Mouse (Mus musculus) heart, postnatal 0 days (tissue): ENCODE results near the gene Hnrnpa0. TPM values are rescaled to one million over a fixed set of nuclear protein-coding genes. Genes with fewer than 3 reads are reported as not detected.

Experiments
- ATAC-seq: fragments of 200-750 bp; cut with Nextera tagmentation; 2 replicates; pipeline ENCODE4 v1.8.0; 2017; ENCODE audit warnings: low read depth, moderate number of reproducible peaks, moderate library complexity; ENCODE audit not compliant: insufficient read depth
- DNase-seq: peaks from one replicate; pipeline ENCODE4 v3.0.0-alpha.2; 2016; ENCODE audit warnings: low spot score
- H3K27ac ChIP-seq: fragments of 300-500 bp; sonication (generic); 2 replicates; pipeline ENCODE4 v1.5.1; 2014; ENCODE audit warnings: low read depth, mild to moderate bottlenecking
- H3K27me3 ChIP-seq: fragments of 300-500 bp; sonication (generic); 2 replicates; pipeline ENCODE4 v1.6.1; 2014; ENCODE audit warnings: low read length, mixed read lengths; ENCODE audit not compliant: control insufficient read depth, insufficient read depth
- H3K36me3 ChIP-seq: fragments of 300-500 bp; sonication (generic); replicated peaks from 2 replicates; pipeline ENCODE4 v1.6.1; 2014; ENCODE audit warnings: low read length, mixed read lengths; ENCODE audit not compliant: control insufficient read depth, insufficient read depth
- H3K4me1 ChIP-seq: fragments of 300-500 bp; sonication (generic); 2 replicates; pipeline ENCODE4 v1.6.1; 2014; ENCODE audit warnings: antibody characterized with exemption; ENCODE audit not compliant: control insufficient read depth, insufficient read depth
- H3K4me2 ChIP-seq: fragments of 300-500 bp; sonication (generic); 2 replicates; pipeline ENCODE4 v1.6.1; 2014; ENCODE audit warnings: low read depth, mild to moderate bottlenecking, low read length, moderate library complexity
- H3K4me3 ChIP-seq: fragments of 300-500 bp; sonication (generic); 2 replicates; pipeline ENCODE4 v1.5.1; 2014; ENCODE audit warnings: low read depth, low read length
- H3K9ac ChIP-seq: fragments of 300-500 bp; sonication (generic); replicated peaks from 2 replicates; pipeline ENCODE4 v1.6.1; 2014; ENCODE audit warnings: low read depth, low read length, mixed read lengths
- H3K9me3 ChIP-seq: fragments of 300-500 bp; sonication (generic); replicated peaks from 2 replicates; pipeline ENCODE4 v1.6.1; 2016; ENCODE audit warnings: low read length; ENCODE audit not compliant: control insufficient read depth
- CTCF ChIP-seq: IDR thresholded peaks from 2 replicates; pipeline ENCODE4 v1.5.1; 2016; ENCODE audit warnings: antibody characterized with exemption, control low read depth, low read depth
- EP300 ChIP-seq: IDR thresholded peaks from 2 replicates; pipeline ENCODE4 v1.6.1; 2016; ENCODE audit warnings: antibody characterized with exemption, low read depth
- WGBS: fragments of 180-500 bp; shearing (Covaris S2); extraction: QIAGEN DNeasy Blood & Tissue Kit; methylation state at CpG from one replicate; pipeline ENCODE4 v1.1.7; 2014; 5-methylcytosine and 5-hydroxymethylcytosine counted together
- polyA plus RNA-seq: library from polyadenylated mRNA; unstranded; fragments of >200 nt; fragmentation: Nextera tagmentation; extraction: Ambion mirVana; gene quantifications from 2 replicates; pipeline ENCODE4 v1.2.1, GENCODE M21; 2015
- total RNA-seq: library from RNA; depleted of rRNA; stranded (reverse); fragments of >200 nt; gene quantifications from 2 replicates; pipeline ENCODE4 v1.2.3, GENCODE M21; 2014; ENCODE audit warnings: low replicate concordance

Gene Hnrnpa0
- total and polyA plus RNA-seq, 2 experiments from 2014 or later = 23.2 to 99.7 TPM

DNA sequence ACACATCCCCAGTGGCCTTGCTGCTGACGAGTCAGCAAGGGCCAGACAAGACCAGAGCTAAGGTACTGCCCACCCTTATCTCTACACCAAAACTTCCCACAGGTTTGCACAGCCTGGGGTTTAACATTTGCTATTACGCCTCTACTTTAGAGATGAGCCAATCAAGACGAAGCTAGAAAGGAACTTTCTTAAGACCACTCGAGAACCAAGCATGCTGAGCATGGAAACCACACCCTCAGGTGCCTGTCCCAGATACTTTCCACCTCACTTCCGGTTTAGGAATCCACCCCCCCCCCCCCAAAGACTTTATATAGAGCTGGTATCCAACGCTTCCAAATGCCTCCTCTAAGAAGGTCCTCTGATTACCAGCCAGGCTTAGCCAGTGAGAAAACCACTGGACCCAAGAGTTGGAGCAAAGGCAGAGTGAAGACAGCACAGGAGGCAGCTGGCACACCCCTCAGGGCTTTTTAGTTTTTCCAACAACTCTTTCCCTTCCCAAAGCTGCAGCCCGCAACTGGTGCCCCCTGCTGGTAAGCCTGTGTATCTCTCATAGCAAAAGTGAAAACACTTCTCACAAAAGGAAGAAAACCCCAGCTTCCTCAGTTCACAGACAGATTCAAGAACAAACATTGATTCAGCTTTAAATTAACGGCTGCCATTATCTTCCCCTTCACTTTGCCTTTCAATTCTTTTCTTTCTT, 10.9 kb downstream of the Hnrnpa0 start:
- DNase-seq = peak; percentile 58
- H3K27ac ChIP-seq = no peak overlapping the region
- 51% methylated on average over 8 of the region's 8 CpGs for WGBS
- ATAC-seq = no peak
- H3K36me3 ChIP-seq = no peaks in the 10 kb centered on the region
- no peaks in the 10 kb centered on the region for H3K27me3 ChIP-seq
- no peak overlapping the region for H3K4me3 ChIP-seq
- H3K4me2 ChIP-seq = no peak overlapping the region
- no peak for TF ChIP-seq EP300
- TF ChIP-seq CTCF = peak; percentile 67
- H3K9me3 ChIP-seq = no peaks in the 10 kb centered on the region
- H3K9ac ChIP-seq = no peak overlapping the region
- peaks cover 7% of the 10 kb centered on the region; the same call in 1 of the 2 replicates for H3K4me1 ChIP-seq

DNA sequence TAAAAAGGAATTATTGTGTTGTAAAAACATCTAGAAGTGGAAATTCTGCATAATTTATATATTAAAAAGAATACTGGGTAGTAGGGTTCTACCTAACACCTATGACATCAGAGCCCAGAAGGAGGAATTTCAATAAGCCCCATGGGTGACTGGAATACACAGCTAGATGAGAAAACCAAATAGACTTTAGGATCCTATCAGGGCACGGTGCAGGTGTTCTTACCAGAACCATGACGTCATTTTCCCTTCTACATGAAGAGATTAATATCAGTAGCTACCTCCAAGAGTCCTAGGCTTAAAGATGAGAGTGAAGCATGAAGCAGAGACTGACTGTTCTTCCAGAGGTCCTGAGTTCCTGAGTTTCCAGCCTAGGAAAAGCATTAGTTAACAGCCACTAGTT, 11.6 kb downstream of the Hnrnpa0 start:
- ATAC-seq = no peak

DNA sequence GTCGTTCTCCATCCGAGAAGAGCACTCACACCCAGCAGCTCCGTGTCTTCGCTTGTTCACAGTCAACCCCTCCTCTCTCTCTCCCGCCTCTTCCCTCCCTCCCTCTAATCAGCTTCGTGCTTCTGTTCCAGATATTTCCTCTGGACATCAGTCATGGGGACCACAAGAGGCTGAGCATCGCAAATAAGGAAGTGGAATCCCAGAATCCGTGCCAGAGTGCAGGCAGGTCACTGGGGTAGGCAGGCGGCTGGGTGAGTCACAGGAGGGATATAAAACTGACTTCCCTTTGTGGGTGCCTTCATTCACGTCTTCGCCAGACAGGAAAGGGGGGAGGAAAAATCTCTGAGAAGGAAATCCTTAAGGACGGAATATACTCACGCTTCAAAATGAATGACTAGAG, 13.1 kb downstream of the Hnrnpa0 start:
- Histone ChIP-seq H3K27ac (no peak overlapping the region), H3K4me1 (peaks cover 12% of the 10 kb centered on the region; the same call in 1 of the 2 replicates), H3K4me2 (peak overlapping the region; percentile 0; the same call in 1 of the 2 replicates), H3K27me3 (no peaks in the 10 kb centered on the region), H3K4me3 (no peak overlapping the region), H3K9me3 (no peaks in the 10 kb centered on the region), H3K9ac (no peak overlapping the region), H3K36me3 (no peaks in the 10 kb centered on the region)
- WGBS = 20% methylated on average over 13 of the region's 13 CpGs
- ATAC-seq (peak; percentile 60), DNase-seq (peak; percentile 79)
- no peak for TF ChIP-seq CTCF
- TF ChIP-seq EP300 = no peak

More for the DNA sequence above, 11.6 kb downstream of the Hnrnpa0 start:
- H3K4me2 ChIP-seq = no peak overlapping the region
- DNase-seq = no peak
- no peak overlapping the region for H3K9ac ChIP-seq
- no peaks in the 10 kb centered on the region for H3K36me3 ChIP-seq
- TF ChIP-seq EP300 = no peak
- TF ChIP-seq CTCF = no peak
- H3K9me3 ChIP-seq = no peaks in the 10 kb centered on the region
- 71% methylated on average over 2 of the region's 2 CpGs for WGBS
- no peak overlapping the region for H3K4me3 ChIP-seq
- peaks cover 11% of the 10 kb centered on the region; the same call in 1 of the 2 replicates for H3K4me1 ChIP-seq
- no peaks in the 10 kb centered on the region for H3K27me3 ChIP-seq
- H3K27ac ChIP-seq = no peak overlapping the region

DNA sequence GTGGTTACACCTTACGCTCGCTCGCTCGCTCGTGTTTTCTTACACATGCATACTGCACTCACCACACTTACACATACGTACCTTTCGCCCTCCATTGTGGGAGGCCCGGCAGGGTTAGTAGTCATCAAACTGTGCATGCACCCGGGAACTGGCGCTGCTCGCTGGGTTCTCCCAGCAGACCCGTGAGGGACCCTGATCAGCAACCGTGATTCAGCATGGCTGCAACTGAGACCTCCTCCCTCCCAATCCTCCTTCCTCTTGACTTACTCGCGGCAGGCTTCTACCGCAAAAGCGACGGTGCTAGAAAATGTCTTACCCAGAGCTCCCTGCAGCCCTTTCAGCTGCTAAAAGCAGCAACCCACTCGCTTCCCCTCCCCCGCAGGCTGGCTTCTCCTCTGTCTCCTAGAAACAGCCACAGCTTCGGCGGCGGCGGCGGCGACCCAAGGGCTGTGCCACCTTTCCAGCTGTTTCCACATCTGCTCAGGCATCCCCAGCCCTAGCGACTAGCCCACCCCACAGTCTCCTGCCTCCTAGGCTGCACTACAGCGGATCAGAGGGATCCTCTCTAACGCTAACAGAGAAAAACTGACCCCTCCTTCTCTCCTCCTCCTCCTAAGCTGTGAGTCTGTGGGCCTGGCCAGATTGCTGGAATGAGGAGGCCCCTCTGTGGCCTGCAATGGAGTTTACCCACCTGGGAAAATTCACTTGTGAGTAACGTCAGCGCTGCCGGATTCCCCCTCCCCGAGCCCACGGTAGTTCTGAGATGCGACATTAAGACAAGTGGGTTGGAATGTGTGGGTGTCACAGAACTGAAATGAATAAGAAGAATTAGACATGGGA, 15.1 kb downstream of the Hnrnpa0 start, which contains the start of gene Klhl3:
Klhl3 (minus strand) TSS at position 532 of the 840 bp plus-strand sequence.
- H3K27me3 ChIP-seq = no peaks in the 10 kb centered on the region
- no peaks in the 10 kb centered on the region for H3K9me3 ChIP-seq
- peak; percentile 62 for DNase-seq
- H3K4me3 ChIP-seq = peak within 1 kb of the TSS; percentile 56
- no peaks in the 10 kb centered on the region for H3K36me3 ChIP-seq
- peak; percentile 48 for TF ChIP-seq CTCF
- no peak for TF ChIP-seq EP300
- peak within 1 kb of the TSS; percentile 89 for H3K4me2 ChIP-seq
- WGBS = under 1% methylated on average over 35 of the region's 35 CpGs
- H3K4me1 ChIP-seq = peaks cover 12% of the 10 kb centered on the region; the same call in 1 of the 2 replicates
- H3K9ac ChIP-seq = peak within 1 kb of the TSS; percentile 65
- H3K27ac ChIP-seq = peak within 1 kb of the TSS; percentile 54
- peak; percentile 71 for ATAC-seq

DNA sequence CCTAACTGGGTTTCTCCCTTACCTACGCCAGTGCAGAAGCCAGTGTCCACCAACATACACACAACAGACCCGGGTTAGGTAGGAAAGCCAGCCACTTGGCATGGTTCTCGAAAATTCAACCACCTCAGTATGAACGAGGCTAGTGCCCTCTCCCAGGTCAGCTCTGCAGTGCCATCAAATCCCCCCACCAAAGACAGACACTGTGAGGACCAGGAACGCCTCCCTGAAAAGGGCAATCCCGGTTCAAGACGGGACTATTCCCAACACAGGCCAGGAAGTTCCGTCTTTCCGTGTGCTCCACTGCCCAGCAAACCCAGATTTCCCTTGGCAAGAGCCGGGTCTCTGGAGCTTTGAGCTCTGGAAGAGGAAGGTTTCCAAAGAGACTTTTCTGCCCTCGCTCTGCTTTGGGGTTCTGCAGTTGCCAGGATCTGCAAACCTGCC, 15.7 kb downstream of the Hnrnpa0 start:
- Histone ChIP-seq H3K4me2 (peak overlapping the region; percentile 89), H3K27ac (peak overlapping the region; percentile 54), H3K9ac (peak overlapping the region; percentile 65), H3K27me3 (no peaks in the 10 kb centered on the region), H3K9me3 (no peaks in the 10 kb centered on the region), H3K36me3 (no peaks in the 10 kb centered on the region), H3K4me1 (peaks cover 12% of the 10 kb centered on the region; the same call in 1 of the 2 replicates), H3K4me3 (peak overlapping the region; percentile 56)
- ATAC-seq (no peak), DNase-seq (no peak)
- TF ChIP-seq CTCF (no peak), EP300 (no peak)
- 14% methylated on average over 11 of the region's 11 CpGs for WGBS
